Mouse (Mus musculus) liver, adult 2 months (tissue): Measurements from ENCODE around the gene Tppp2.

Source experiments
- CTCF ChIP-seq: fragments of 200-500 bp; IDR thresholded peaks from 2 replicates; pipeline ENCODE4 v1.5.1; 2011; ENCODE audit warnings: low read depth, low read length, control low read depth
- POLR2A ChIP-seq: fragments of 200-500 bp; IDR thresholded peaks from 2 replicates; pipeline ENCODE4 v1.6.1; 2011; ENCODE audit warnings: low read length, control low read depth; ENCODE audit not compliant: insufficient read depth; ENCODE audit errors: extremely low read depth

GRCm38 (mm10) chr14:51886051-51886450, 32.2 kb upstream of the Tppp2 start:
- TF ChIP-seq CTCF = no peak
- TF ChIP-seq POLR2A = no peak
